Mouse (Mus musculus) hindlimb bud, embryonic 11.5 days (tissue): ENCODE measurements around the gene Trp53rkb.
"Not testable (repeated sequence)": the region's sequence is repeated elsewhere in the genome, so short reads cannot be mapped to it uniquely, and the experiment has no call there.

Source experiments
- DNase-seq: peaks from one replicate; pipeline ENCODE4 v3.0.0-alpha.2; 2012; ENCODE audit warnings: low read depth, low spot score; ENCODE audit errors: extremely low spot score

Trp53rkb gene

DNA sequence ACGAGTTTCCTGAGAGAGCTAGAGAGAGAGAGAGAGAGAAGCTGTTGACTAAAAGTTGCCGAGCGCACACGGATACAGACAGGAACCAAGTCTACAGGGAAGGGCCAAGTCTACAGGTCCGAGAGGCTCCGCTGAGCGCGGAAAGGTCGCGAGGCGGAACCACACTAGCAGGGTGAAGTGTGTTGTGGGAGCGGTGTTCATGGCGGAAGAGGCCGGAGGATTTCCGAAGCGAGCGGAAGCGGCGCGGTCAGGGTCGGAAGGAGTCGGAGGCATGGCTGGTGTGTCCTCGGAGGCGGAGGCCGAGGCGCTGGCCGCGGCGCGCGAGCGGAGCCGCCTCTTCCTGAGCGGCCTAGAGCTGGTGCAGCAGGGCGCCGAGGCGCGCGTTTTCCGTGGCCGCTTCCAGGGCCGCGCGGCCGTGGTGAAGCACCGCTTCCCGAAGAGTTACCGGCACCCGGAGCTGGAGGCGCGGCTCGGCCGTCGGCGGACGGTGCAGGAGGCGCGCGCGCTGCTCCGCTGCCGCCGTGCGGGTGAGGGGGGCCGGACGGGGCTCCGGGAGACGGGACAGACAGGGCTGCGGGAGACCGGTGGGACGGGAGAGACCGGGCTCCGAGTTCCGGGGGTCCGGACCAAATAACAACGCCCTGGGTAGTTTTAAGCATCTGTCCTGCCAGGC, 1.3 kb downstream of the Trp53rkb start:
- DNase-seq = not testable (repeated sequence)

DNA sequence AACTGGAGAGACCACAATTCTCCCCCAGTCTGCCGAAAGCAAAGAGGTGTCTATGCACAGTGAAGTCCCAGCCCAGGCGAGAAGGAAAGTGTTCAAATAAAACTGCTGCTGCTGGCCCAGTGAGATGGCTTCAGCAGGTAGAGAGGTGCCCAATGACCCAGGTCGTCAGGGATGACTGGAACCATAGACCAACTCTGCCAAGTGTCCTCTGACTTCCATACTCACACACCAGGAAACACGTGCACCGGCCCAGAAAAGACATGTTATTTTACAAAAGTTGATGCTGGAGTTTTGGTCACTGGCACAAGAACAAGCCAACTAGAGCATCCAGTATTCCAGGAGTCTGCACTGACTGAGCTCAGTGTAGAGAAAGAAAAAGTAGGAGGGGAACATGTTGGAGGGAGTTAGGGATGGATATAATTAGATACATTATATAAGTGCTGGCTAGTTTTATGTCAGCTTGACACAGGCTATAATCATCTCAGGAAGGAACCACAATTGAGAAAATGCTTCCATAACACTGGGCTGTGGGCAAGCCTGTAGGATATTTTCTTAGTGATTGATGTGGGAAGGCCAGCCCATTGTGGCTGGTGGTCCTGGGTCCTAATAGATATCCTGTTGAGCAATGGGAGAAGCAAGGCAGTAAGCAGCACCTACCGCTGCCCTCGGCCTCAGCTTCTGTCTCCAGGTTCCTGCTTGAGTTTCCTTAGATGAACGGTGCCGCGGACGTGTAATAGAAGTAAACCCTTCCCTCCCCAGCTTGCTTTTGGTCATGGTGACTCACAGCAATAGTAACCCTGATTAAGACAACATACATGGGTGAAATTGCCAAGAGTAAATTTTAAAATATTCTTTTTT, 7.5 kb downstream of the Trp53rkb start:
- no peak for DNase-seq

DNA sequence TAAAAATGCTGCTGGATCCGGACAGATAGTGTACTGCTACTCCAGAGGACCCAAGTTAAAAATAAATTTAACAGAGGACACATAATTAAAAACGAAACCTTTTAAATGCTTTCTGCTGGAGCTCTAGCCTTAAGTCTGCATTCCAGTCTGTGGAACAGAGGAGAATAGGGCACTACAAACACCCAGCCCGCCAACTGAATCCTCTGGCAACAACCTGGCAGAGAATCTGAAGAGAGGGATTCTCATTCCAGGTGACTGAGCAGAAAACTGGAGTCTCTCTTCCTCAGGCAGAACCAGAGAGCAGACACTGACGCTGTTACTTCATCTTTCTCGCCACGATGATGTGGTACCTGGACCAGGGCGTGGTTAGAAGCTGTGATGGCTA, 8.1 kb downstream of the Trp53rkb start:
- no peak for DNase-seq

- DNase-seq = no peak
These were observed 9.1 kb downstream of the Trp53rkb start for GRCm38 (mm10) chr2:166801436-166801835.

- no peak for DNase-seq
These were observed 11.0 kb downstream of the Trp53rkb start for GRCm38 (mm10) chr2:166803298-166803697.

DNA sequence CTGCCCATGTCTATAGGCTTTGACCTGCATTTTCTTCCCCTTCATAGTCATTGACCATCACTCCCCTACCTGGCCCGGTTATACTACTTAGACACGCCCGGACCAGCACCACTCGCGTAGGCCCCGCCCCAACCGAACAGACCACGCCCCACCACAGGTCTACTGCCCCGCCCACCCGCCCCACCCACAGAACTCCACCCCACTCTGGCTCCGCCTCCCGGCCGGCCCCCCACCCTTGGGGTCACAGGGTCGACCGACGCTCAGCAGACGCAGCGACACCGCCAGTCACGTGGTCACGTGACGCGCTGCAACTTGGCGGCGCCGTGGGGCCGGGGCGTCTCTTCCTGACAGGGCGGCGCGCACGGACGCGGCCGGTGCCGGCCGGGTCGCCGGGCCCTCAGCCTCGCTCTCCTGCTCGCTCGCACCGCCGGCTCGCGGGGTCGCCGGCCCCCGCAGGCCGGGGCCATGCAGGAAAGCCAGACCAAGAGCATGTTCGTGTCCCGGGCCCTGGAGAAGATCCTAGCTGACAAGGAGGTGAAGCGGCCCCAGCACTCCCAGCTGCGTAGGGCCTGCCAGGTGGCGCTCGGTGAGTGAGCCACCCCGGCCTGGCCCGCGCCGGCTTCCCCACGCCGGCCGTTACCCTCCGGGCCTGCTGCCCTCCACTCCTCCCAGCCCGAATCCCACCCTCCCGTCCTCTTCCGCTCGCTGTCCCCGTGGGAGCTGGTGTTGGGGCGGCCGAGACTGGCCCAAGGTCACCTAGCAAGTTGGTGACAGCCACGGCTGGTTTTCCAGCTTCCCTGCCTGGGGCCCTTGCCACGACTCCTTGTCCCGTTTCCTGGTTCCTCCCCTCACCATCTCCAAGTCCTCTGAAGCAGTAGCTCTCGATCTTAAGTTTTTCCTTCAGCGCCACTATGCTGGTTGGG, 13.2 kb downstream of the Trp53rkb start, which contains the start of gene Arfgef2:
Gene Arfgef2 (plus strand): TSS at position 339 of the 923 bp plus-strand sequence.
- no peak for DNase-seq

DNA sequence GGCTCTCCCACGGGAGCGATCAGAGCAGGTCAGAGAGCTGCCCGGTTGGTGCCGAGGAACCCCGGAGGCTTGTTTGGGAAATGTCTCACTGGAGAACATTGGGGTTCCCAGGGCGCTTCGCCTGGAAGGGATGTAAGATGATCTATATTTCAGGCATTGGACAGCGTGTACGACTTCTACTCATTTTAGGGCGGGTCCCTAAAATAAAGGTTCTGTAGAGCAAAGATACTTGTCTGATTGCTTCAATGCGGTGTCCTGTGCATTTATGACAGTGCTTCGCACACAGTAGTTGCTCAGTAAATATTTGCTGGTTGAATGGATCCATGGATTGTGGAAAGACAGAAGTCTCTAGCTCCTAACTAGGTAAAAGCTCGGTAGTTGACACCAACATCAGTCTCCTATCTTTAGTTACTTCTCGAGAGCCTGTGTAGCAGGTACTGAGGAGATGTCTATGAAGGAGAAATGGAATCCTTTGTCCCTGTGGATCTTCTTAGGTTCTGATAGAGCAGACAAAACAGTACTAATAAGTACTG, 13.9 kb downstream of the Trp53rkb start:
- DNase-seq = no peak

GRCm38 (mm10) chr2:166806813-166807212, 14.5 kb downstream of the Trp53rkb start:
- DNase-seq = no peak

DNA sequence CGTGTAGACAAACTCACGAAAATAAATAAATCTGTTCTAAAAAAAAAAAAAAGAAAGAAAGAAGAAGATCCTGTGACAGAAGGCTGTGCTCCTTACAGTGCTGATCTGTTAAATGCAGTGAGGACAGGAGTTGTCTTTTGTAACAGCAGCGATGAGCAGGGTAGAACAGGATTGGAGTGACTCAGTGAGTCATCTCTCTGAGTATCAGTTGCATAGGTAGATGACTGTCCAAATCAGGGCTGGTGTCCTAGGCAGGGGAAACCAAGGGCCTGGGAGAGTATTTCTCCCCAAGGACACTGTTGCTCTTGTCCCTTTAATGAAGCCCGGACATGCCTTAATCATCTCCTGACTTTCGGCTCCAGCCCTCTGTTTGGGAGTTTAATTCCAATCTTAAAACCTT, 17.2 kb downstream of the Trp53rkb start:
- DNase-seq = no peak

- DNase-seq = no peak
These were observed 18.5 kb downstream of the Trp53rkb start for GRCm38 (mm10) chr2:166810821-166811220.

DNA sequence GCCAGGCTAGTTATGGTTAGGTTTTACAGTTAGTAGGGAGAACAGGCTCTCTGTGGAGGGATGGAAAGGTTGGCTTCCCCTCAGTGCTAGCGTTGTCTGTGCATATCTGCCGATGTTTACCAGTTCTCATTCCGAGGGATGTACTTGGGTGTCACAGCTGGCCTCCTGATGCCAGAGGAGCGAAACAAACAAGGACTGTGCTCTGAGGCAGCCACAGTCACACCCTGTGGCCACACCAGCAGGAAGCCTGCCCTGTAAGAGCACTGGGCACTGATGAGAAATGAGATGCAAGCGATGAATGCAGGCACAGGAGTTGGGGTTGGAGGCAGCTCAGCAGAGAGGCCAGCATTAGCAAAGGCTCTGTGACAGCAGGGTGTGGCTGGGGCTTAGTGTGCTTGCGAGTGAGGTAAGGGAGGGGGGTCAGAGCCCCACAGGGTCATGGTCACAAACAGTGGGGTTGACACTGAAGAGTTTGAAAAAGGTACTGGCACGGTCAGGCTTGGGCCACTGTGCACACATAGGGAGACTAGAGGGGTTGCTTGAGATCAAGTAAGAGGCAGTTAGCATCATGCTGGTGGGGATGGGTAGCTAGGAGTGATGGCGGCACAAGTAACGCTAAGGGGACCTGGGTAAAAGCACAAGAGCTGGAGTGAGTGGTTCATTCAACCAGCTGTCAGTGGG, 26.3 kb downstream of the Trp53rkb start:
- no peak for DNase-seq

GRCm38 (mm10) chr2:166819849-166820248, 27.5 kb downstream of the Trp53rkb start:
- no peak for DNase-seq

DNA sequence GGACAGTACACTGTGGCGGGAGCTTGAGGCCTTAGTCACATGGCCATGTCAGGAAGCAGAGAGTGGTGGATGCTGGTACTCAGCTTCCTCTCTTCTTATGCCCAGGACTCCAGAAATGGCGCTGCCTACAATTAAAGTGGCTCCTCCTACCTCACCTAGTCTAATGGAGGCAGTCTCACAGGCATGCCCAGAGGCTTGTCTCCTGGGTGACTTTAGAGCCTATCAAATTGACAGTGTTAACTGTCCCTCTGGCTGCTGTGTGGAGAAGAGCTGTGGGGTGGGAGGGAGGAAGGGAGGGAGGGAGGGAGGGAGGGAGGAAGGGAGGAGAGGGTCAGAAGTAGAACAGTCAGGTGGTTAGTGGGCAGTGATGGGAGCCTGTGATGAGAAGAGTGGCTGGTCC, 28.5 kb downstream of the Trp53rkb start:
- no peak for DNase-seq

DNA sequence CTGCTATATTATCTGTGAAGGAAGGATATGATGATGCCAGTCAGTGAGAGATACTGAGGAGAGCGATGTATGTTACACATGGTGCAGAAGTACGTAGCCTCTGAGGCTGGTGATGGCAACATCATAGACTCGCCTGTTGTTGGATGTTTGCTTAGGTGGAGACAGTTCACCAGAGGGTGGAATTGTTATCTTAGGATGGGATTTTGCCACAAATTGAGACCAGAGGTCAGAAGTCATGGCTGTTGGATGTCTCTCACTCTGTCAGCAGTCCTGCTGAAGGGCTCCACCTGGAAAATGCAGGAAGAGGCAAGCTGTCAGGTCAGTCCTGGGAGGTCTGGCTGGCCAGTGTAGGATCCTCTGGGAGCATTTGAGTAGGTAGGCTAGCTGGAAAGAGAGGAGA, 29.1 kb downstream of the Trp53rkb start:
- no peak for DNase-seq

- DNase-seq = no peak
These were observed 29.9 kb downstream of the Trp53rkb start for GRCm38 (mm10) chr2:166822119-166822826.

- no peak for DNase-seq
These were observed 30.6 kb downstream of the Trp53rkb start for GRCm38 (mm10) chr2:166822901-166823300.

DNA sequence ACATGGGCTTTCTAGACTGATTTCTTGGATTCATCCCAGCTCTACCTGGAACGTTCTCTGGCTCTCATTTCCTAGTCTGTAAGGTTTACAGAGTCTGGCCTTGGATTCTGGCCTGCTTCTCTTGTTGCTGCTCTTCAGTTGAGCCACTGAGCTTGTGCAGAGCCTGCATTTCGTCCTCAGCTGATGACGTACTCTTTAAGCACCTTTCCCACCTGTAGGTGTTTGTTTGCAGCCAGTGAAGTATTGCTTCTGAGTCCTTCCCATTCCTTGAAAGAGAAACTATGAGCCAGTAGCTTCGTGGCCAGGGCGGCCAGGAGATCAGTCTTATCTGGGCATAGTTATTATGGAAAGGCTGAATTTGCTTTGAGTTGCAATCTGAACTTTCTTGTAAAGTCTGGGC, 32.1 kb downstream of the Trp53rkb start:
- no peak for DNase-seq

DNA sequence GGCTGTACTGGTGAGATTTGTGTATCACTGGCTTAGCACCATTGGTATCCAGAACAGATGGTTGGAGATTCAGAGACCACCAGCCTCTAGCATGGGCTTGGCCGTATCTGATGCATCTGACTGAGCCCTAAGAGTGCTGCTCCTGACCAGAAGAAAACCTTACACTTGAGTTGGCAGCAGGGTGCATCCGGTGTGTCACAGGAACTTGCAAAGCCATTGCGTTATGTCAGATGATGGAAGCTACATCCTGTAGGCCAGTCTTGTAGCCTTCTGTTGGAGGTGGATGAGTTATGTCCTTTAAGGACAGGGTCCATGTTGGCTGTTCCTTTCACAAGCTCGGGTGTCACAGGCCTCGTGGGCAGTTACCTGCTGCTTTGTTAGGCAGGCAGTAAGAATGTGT, 32.7 kb downstream of the Trp53rkb start:
- no peak for DNase-seq

- DNase-seq = no peak
These were observed 34.3 kb downstream of the Trp53rkb start for GRCm38 (mm10) chr2:166826491-166827224.
